Mouse (Mus musculus): ENCODE results near the gene Cbr4. TPM values are rescaled to one million over a fixed set of nuclear protein-coding genes. Genes with fewer than 3 reads are reported as not detected.

The Cbr4 gene
- total and polyA plus RNA-seq, 3 experiments = 37.0 to 59.1 (median 40.2) TPM

DNA sequence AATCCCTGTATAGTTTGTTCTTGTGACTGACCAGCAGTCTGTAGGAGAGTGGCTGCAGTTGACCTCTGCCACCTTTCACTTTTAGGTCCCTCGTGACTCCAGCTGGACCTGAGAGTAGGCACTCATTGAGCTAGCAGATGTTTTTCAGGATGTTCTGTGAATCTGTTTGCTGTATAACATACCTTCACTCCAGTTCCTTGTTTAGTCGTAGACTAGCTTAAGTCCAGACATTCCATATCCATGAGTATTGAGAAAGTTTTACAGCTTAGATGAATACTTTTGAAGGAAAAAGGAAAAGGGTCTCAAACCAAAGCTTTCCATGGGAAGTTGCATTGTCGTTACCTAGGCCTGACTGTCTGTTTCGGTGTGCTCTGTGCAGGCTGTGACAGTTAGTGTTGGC lies 9.6 kb downstream of the Cbr4 start:
- Histone ChIP-seq H3K4me2 (ENCODE audit: insufficient read depth, low read depth, poor library complexity, severe bottlenecking) (no peak overlapping the region), H3K9me3 (replicated peaks; ENCODE audit: low read length) (no peaks in the 10 kb centered on the region), H3K79me2 (replicated peaks; ENCODE audit: control insufficient read depth, extremely low read depth, insufficient read depth, poor library complexity, severe bottlenecking) (no peaks in the 10 kb centered on the region), H3K9ac (ENCODE audit: insufficient read depth, low read depth) (no peak overlapping the region), H3K27ac (ENCODE audit: insufficient read depth, low read depth) (no peak overlapping the region), H3K4me1 (ENCODE audit: control insufficient read depth in 1 of 2, insufficient read depth in 2 of 2) (no peaks in the 10 kb centered on the region), H3K4me3 (replicated peaks in 1 of 3; ENCODE audit: low read depth in 2 of 3, low read length in 2 of 3, poor library complexity in 1 of 3) (no peak overlapping the region), H3K36me3 (replicated peaks in 1 of 2; ENCODE audit: control insufficient read depth in 1 of 2, insufficient read depth in 1 of 2, low read length in 1 of 2) (peaks cover 30 to 71% of the 10 kb centered on the region in 2 experiments), H3K27me3 (replicated peaks) (no peaks in the 10 kb centered on the region)
- dilution Hi-C loops (cut with MboI; ENCODE audit: extremely low pct_ligation_motif_present, extremely low pct_unique_long_range_greater_than_20kb, low sequenced_read_pairs) (no loop called here), in situ Hi-C loops (cut with MboI; ENCODE audit: low pct_ligation_motif_present, low pct_unique_long_range_greater_than_20kb, low sequenced_read_pairs) (no loop called here)
- TF ChIP-seq JUN (IDR thresholded peaks at IDR 0.05; ENCODE audit: insufficient read depth, low read depth, low read length) (no peak), ZC3H11A (IDR thresholded peaks at IDR 0.05; ENCODE audit: low read depth, low read length) (no peak), GABPA (IDR thresholded peaks at IDR 0.05; ENCODE audit: insufficient replicate concordance, low read depth, low read length) (no peak), RAD21 (IDR thresholded peaks at IDR 0.05; ENCODE audit: low read depth, low read length) (no peak), RCOR1 (conservative IDR thresholded peaks at IDR 0.05; ENCODE audit: low read depth, low read length) (no peak), SIN3A (IDR thresholded peaks at IDR 0.05; ENCODE audit: low read length) (no peak), MAFK (IDR thresholded peaks at IDR 0.05; ENCODE audit: insufficient replicate concordance, low read length) (no peak), POLR2A (IDR thresholded peaks at IDR 0.05; ENCODE audit: low read depth, low read length) (no peak), CTCF (conservative IDR thresholded peaks at IDR 0.05 in 1 of 2, IDR thresholded peaks at IDR 0.05 in 1 of 2; ENCODE audit: low read depth in 2 of 2, low read length in 2 of 2) (no peak), MYC (IDR thresholded peaks at IDR 0.05; ENCODE audit: low read depth, low read length) (no peak)
- no peak for DNase-seq (ENCODE audit: extremely low read depth)

DNA sequence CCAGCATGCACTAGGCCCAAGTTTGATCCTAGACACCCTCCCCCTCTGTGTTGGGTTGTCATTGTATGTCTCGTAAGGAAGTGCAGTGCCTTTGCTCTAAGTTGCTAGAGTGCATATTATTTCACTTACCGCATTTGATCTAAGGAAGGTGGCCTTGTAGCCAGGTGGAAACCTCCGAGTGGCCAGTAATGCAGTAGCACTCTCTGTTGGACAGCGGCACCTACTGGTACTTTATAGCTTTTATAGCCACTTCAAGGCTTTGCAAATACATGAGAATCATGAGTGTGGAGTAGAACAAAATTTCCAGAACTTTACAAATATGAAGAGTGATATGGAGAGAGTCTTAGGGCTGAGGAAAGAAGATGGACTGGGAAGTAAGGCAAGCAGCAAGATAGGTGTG lies 11.5 kb downstream of the Cbr4 start:
- Histone ChIP-seq H3K27me3 (replicated peaks) (no peaks in the 10 kb centered on the region), H3K9ac (ENCODE audit: insufficient read depth, low read depth) (no peak overlapping the region), H3K4me3 (replicated peaks in 1 of 3; ENCODE audit: low read depth in 2 of 3, low read length in 2 of 3, poor library complexity in 1 of 3) (no peak overlapping the region), H3K9me3 (replicated peaks; ENCODE audit: low read length) (no peaks in the 10 kb centered on the region), H3K36me3 (replicated peaks in 1 of 2; ENCODE audit: control insufficient read depth in 1 of 2, insufficient read depth in 1 of 2, low read length in 1 of 2) (peaks cover 29 to 69% of the 10 kb centered on the region in 2 experiments), H3K4me1 (ENCODE audit: control insufficient read depth in 1 of 2, insufficient read depth in 2 of 2) (peaks cover 0 to under 1% of the 10 kb centered on the region in 2 experiments; a peak in 1 of 4 replicates), H3K79me2 (replicated peaks; ENCODE audit: control insufficient read depth, extremely low read depth, insufficient read depth, poor library complexity, severe bottlenecking) (no peaks in the 10 kb centered on the region), H3K27ac (ENCODE audit: insufficient read depth, low read depth) (no peak overlapping the region), H3K4me2 (ENCODE audit: insufficient read depth, low read depth, poor library complexity, severe bottlenecking) (no peak overlapping the region)
- DNase-seq (ENCODE audit: extremely low read depth) = no peak
- in situ Hi-C loops (cut with MboI; ENCODE audit: low pct_ligation_motif_present, low pct_unique_long_range_greater_than_20kb, low sequenced_read_pairs) = no loop called here
- dilution Hi-C loops (cut with MboI; ENCODE audit: extremely low pct_ligation_motif_present, extremely low pct_unique_long_range_greater_than_20kb, low sequenced_read_pairs) = no loop called here
- TF ChIP-seq POLR2A (IDR thresholded peaks at IDR 0.05; ENCODE audit: low read depth, low read length) = no peak
- no peak for TF ChIP-seq CHD1 (IDR thresholded peaks at IDR 0.05; ENCODE audit: low read depth, low read length)
- peak; percentile 65 for TF ChIP-seq RAD21 (IDR thresholded peaks at IDR 0.05; ENCODE audit: low read depth, low read length)
- no peak for TF ChIP-seq GABPA (IDR thresholded peaks at IDR 0.05; ENCODE audit: insufficient replicate concordance, low read depth, low read length)
- TF ChIP-seq MAZ (IDR thresholded peaks at IDR 0.05; ENCODE audit: low read depth, low read length) = no peak
- no peak for TF ChIP-seq ZC3H11A (IDR thresholded peaks at IDR 0.05; ENCODE audit: low read depth, low read length)
- TF ChIP-seq POLR2AphosphoS2 (IDR thresholded peaks at IDR 0.05; ENCODE audit: low read depth, low read length) = no peak
- TF ChIP-seq ZNF384 (IDR thresholded peaks at IDR 0.05; ENCODE audit: low read depth, low read length) = no peak
- TF ChIP-seq CTCF (conservative IDR thresholded peaks at IDR 0.05 in 1 of 2, IDR thresholded peaks at IDR 0.05 in 1 of 2; ENCODE audit: low read depth in 2 of 2, low read length in 2 of 2) = peak in 1 of 2 experiments; percentile 62; a peak in 2 of 4 replicates
- TF ChIP-seq ELF1 (IDR thresholded peaks at IDR 0.05; ENCODE audit: low read depth, low read length) = no peak
- no peak for TF ChIP-seq CHD2 (IDR thresholded peaks at IDR 0.05; ENCODE audit: low read length)
- TF ChIP-seq ETS1 (conservative IDR thresholded peaks at IDR 0.05; ENCODE audit: low read depth, low read length) = no peak
- TF ChIP-seq SMC3 (IDR thresholded peaks at IDR 0.05; ENCODE audit: low read depth, low read length) = peak; percentile 50
- TF ChIP-seq MAX (IDR thresholded peaks at IDR 0.05; ENCODE audit: low read length) = no peak
- TF ChIP-seq JUN (IDR thresholded peaks at IDR 0.05; ENCODE audit: insufficient read depth, low read depth, low read length) = no peak
- no peak for TF ChIP-seq UBTF (IDR thresholded peaks at IDR 0.05; ENCODE audit: low read depth, low read length)
- no peak for TF ChIP-seq E2F4 (IDR thresholded peaks at IDR 0.05; ENCODE audit: insufficient replicate concordance, low read depth, low read length)
- no peak for TF ChIP-seq NELFE (IDR thresholded peaks at IDR 0.05; ENCODE audit: low read depth, low read length)
- TF ChIP-seq KAT2A (IDR thresholded peaks at IDR 0.05; ENCODE audit: insufficient replicate concordance, low read length) = no peak
- TF ChIP-seq BHLHE40 (IDR thresholded peaks at IDR 0.05; ENCODE audit: low read depth, low read length) = no peak
- TF ChIP-seq RCOR1 (conservative IDR thresholded peaks at IDR 0.05; ENCODE audit: low read depth, low read length) = no peak
- no peak for TF ChIP-seq IRF4 (IDR thresholded peaks at IDR 0.05; ENCODE audit: low read depth, low read length)
- TF ChIP-seq ZMIZ1 (IDR thresholded peaks at IDR 0.05; ENCODE audit: low read depth, low read length) = no peak

Data from CH12.LX (cell line).